Mouse (Mus musculus) embryonic facial prominence, embryonic 13.5 days (tissue): ENCODE results near the gene Dlst. TPM values are rescaled to one million over a fixed set of nuclear protein-coding genes. Genes with fewer than 3 reads are reported as not detected.

ENCODE experiments used
- ATAC-seq: fragments of 200-750 bp; cut with Nextera tagmentation; 2 replicates; pipeline ENCODE4 v1.8.0; 2017; ENCODE audit warnings: low read depth; ENCODE audit not compliant: insufficient number of reproducible peaks, insufficient read depth, low FRiP score, low TSS enrichment
- H3K27ac ChIP-seq: fragments of 300-500 bp; sonication (generic); 2 replicates; pipeline ENCODE4 v1.5.1; 2015; ENCODE audit warnings: moderate library complexity, mild to moderate bottlenecking, inconsistent platforms
- H3K27me3 ChIP-seq: fragments of 300-500 bp; sonication (generic); 2 replicates; pipeline ENCODE4 v1.6.1; 2015; ENCODE audit warnings: mild to moderate bottlenecking, inconsistent platforms
- H3K36me3 ChIP-seq: fragments of 300-500 bp; sonication (generic); 2 replicates; pipeline ENCODE4 v1.6.1; 2015; ENCODE audit warnings: mild to moderate bottlenecking, inconsistent platforms
- H3K4me1 ChIP-seq: fragments of 300-500 bp; sonication (generic); 2 replicates; pipeline ENCODE4 v1.6.1; 2015; ENCODE audit warnings: inconsistent platforms
- H3K4me2 ChIP-seq: fragments of 300-500 bp; sonication (generic); 2 replicates; pipeline ENCODE4 v1.6.1; 2015; ENCODE audit warnings: moderate library complexity, mild to moderate bottlenecking, inconsistent platforms
- H3K4me3 ChIP-seq: fragments of 300-500 bp; sonication (generic); 2 replicates; pipeline ENCODE4 v1.5.1; 2015; ENCODE audit warnings: mild to moderate bottlenecking, inconsistent platforms
- H3K9ac ChIP-seq: fragments of 300-500 bp; sonication (generic); 2 replicates; pipeline ENCODE4 v1.6.1; 2015; ENCODE audit warnings: mild to moderate bottlenecking, inconsistent platforms
- H3K9me3 ChIP-seq: fragments of 300-500 bp; sonication (generic); 2 replicates; pipeline ENCODE4 v1.6.1; 2016; ENCODE audit warnings: inconsistent platforms
- WGBS: fragments of 180-500 bp; shearing (Covaris S2); methylation state at CpG from one replicate; pipeline ENCODE4 v1.1.7; 2015; ENCODE audit warnings: mixed read lengths; 5-methylcytosine and 5-hydroxymethylcytosine counted together
- polyA plus RNA-seq: library from polyadenylated mRNA; unstranded; fragments of >200 nt; fragmentation: Nextera tagmentation; extraction: Ambion mirVana; gene quantifications from 2 replicates; pipeline ENCODE4 v1.2.1, GENCODE M21; 2015

The Dlst gene
- polyA plus RNA-seq, 1 experiment from 2014 or later, result 108 TPM

DNA sequence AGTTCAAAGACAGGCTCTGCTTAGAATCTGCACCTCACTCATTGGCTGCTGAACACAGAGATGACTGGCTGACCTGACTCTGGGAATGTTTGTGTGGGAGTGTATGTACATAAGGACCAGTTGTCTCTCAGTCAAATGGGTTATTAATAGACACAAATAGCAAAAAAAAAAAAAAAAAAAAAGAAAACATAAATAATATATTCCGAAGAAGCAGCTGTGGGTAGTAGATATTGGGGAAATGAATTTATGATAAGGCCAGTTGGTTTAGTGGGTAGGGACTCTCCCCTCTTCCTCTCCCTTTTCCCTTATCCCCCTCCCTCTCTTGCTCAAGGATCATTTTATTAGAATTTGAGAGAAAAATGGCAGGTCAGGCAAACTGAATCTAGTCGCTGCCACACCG is 3.3 kb downstream of the Dlst start:
- ATAC-seq, result no peak
- Histone ChIP-seq H3K9ac (no peak overlapping the region), H3K4me3 (no peak overlapping the region), H3K9me3 (no peaks in the 10 kb centered on the region), H3K27ac (no peak overlapping the region), H3K36me3 (peaks cover 27% of the 10 kb centered on the region), H3K27me3 (no peaks in the 10 kb centered on the region), H3K4me1 (peaks cover 35% of the 10 kb centered on the region), H3K4me2 (no peak overlapping the region)
- WGBS, result 93% methylated on average over 3 of the region's 3 CpGs

DNA sequence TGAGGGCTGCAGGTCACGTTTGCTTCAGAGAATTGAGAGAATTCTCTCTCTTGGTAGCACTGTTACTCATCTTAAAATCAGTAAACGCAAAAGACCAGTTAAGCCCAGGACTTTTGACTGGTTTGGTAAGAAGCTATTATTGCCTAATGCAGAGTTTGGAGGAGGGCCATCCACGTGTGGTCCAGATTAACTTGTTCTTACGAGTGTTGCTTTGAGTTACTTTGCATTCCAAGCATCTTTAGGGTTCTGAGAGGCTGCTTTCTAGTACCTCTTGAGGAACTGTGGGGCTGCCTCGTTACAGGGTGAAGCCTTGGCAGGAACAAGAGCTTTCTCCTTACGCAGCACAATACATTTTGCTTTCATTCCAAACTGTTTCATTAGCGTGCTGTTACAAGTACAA is 5.0 kb downstream of the Dlst start:
- Histone ChIP-seq H3K27ac (no peak overlapping the region), H3K27me3 (no peaks in the 10 kb centered on the region), H3K9ac (no peak overlapping the region), H3K36me3 (peaks cover 42% of the 10 kb centered on the region), H3K4me3 (no peak overlapping the region), H3K4me1 (peaks cover 22% of the 10 kb centered on the region), H3K9me3 (no peaks in the 10 kb centered on the region), H3K4me2 (no peak overlapping the region)
- no peak for ATAC-seq
- WGBS, result 58% methylated on average over 7 of the region's 7 CpGs

GRCm38 (mm10) chr12:85121806-85122459 is 11.3 kb downstream of the Dlst start:
- Histone ChIP-seq H3K27me3 (no peaks in the 10 kb centered on the region), H3K4me3 (no peak overlapping the region), H3K36me3 (peaks cover 75% of the 10 kb centered on the region), H3K9me3 (no peaks in the 10 kb centered on the region), H3K9ac (no peak overlapping the region), H3K27ac (no peak overlapping the region), H3K4me2 (no peak overlapping the region), H3K4me1 (peaks cover 8% of the 10 kb centered on the region)
- no peak for ATAC-seq
- 85% methylated on average over 9 of the region's 9 CpGs for WGBS

DNA sequence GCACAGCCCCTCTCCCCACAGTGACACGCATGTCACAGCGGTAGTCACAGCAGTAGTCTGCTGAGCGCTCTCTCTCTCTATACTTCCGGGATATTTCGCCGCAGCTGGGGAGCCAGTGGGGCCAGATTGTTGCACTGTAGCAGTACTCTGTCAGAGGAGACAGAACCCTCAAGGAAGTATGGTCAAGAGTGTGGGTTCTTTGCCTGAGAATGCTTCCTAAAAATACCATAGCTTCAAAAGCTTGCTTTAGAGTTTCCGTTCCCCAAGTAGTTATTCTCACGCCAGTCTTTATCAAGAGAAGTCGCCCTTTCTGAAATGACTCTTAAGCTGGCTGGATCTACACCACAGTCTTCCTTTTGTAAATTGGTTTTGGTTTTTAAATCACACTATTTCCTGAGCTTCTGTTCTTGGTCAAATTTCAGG is 12.5 kb downstream of the Dlst start:
- Histone ChIP-seq H3K4me1 (peaks cover 12% of the 10 kb centered on the region), H3K4me2 (no peak overlapping the region), H3K4me3 (no peak overlapping the region), H3K36me3 (peaks cover 74% of the 10 kb centered on the region), H3K27me3 (no peaks in the 10 kb centered on the region), H3K27ac (no peak overlapping the region), H3K9ac (no peak overlapping the region), H3K9me3 (no peaks in the 10 kb centered on the region)
- no peak for ATAC-seq
- WGBS, result 94% methylated on average over 9 of the region's 9 CpGs

DNA sequence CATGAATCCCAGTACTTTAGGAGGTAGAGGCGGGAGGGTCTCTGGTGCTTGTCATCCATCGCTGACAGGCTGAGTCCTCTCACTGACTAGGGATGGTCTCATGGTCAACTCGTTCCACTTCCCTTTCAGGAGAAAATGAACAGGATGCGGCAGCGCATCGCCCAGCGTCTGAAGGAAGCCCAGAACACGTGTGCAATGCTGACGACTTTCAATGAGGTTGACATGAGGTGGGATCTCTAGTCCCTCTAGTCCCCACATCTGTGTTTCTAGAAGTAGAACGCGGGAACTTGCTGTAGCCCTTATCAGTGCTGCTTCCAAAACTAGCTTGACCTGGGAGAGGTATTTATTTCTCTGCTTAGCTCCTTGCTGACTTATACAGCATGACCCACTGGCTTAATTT is 13.0 kb downstream of the Dlst start:
- Histone ChIP-seq H3K4me1 (peaks cover 12% of the 10 kb centered on the region), H3K4me2 (no peak overlapping the region), H3K36me3 (peaks cover 74% of the 10 kb centered on the region), H3K9ac (no peak overlapping the region), H3K9me3 (no peaks in the 10 kb centered on the region), H3K4me3 (no peak overlapping the region), H3K27ac (no peak overlapping the region), H3K27me3 (no peaks in the 10 kb centered on the region)
- ATAC-seq, result no peak
- WGBS, result 96% methylated on average over 11 of the region's 11 CpGs

GRCm38 (mm10) chr12:85124751-85125150 is 14.1 kb downstream of the Dlst start:
- 92% methylated on average over 5 of the region's 5 CpGs for WGBS
- no peak for ATAC-seq
- Histone ChIP-seq H3K4me2 (no peak overlapping the region), H3K4me1 (peaks cover 12% of the 10 kb centered on the region), H3K27me3 (no peaks in the 10 kb centered on the region), H3K4me3 (no peak overlapping the region), H3K27ac (no peak overlapping the region), H3K9me3 (no peaks in the 10 kb centered on the region), H3K36me3 (peaks cover 73% of the 10 kb centered on the region), H3K9ac (no peak overlapping the region)

- H3K4me2 ChIP-seq, result no peak overlapping the region
- WGBS, result 52% methylated on average over 8 of the region's 8 CpGs
- H3K9me3 ChIP-seq, result no peaks in the 10 kb centered on the region
- no peak overlapping the region for H3K9ac ChIP-seq
- H3K27ac ChIP-seq, result 0 out of 2 replicates have a peak overlapping the region, but pooled peaks have one; percentile 48
- H3K27me3 ChIP-seq, result no peaks in the 10 kb centered on the region
- no peak overlapping the region for H3K4me3 ChIP-seq
- H3K36me3 ChIP-seq, result peaks cover 74% of the 10 kb centered on the region
- peaks cover 12% of the 10 kb centered on the region for H3K4me1 ChIP-seq
- ATAC-seq, result peak; percentile 52; the same call in 1 of the 2 replicates
These were observed 16.5 kb downstream of the Dlst start for GRCm38 (mm10) chr12:85126986-85127603.

DNA sequence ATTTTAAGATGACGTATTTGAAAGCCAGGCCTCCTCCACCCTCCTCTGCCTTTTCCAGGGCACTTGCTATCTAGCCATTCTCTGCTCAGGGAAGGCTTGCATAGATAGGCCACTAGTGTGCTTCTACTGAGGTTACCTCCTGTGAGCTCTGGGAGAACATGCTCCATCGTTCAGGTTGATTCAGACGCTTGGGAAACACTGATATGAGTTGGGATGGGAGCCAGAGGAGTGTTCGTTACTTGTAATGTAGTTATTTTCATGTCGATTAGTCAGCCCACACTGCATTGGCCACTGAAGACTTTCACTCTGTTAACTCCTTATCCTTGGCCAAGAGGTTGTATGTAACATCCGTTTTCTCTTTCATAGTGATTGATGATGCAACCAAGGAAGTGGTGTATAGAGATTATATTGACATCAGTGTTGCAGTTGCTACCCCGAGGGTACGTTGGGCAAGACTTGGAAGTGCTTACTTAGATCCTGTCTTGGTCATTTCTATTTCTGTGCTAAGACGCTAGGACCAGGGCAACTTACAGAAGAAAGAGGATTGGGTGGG is 18.9 kb downstream of the Dlst start:
- no peak overlapping the region for H3K4me3 ChIP-seq
- H3K27me3 ChIP-seq, result no peaks in the 10 kb centered on the region
- H3K9ac ChIP-seq, result no peak overlapping the region
- no peak for ATAC-seq
- peaks cover 12% of the 10 kb centered on the region for H3K4me1 ChIP-seq
- no peak overlapping the region for H3K27ac ChIP-seq
- H3K36me3 ChIP-seq, result peaks cover 73% of the 10 kb centered on the region
- H3K9me3 ChIP-seq, result no peaks in the 10 kb centered on the region
- WGBS, result 94% methylated on average over 9 of the region's 9 CpGs
- no peak overlapping the region for H3K4me2 ChIP-seq

DNA sequence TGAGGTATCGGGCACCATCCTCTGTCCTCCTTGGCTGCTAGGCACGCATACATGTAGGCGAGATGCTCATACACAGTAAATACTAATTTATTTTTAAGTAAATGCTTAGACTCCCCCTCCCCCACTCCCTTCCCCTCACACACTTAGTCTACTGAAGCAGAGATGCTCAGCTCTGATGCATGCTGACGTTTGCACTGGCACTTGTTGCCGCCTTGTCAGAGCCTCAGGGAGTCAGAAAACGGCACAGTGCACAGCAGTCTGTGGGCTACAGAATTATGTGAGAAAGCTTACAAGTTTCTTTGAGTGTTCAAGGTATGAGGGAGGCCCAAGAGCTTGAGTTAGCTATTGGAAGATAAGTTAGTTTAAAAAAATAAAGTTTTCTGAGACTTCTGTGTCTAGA is 20.7 kb downstream of the Dlst start:
- ATAC-seq, result no peak
- H3K36me3 ChIP-seq, result peaks cover 79% of the 10 kb centered on the region
- H3K4me1 ChIP-seq, result peaks cover 9% of the 10 kb centered on the region
- WGBS, result 89% methylated on average over 6 of the region's 6 CpGs
- no peak overlapping the region for H3K4me3 ChIP-seq
- no peak overlapping the region for H3K4me2 ChIP-seq
- H3K9ac ChIP-seq, result no peak overlapping the region
- no peaks in the 10 kb centered on the region for H3K9me3 ChIP-seq
- no peaks in the 10 kb centered on the region for H3K27me3 ChIP-seq
- no peak overlapping the region for H3K27ac ChIP-seq

- no peaks in the 10 kb centered on the region for H3K9me3 ChIP-seq
- no peaks in the 10 kb centered on the region for H3K4me1 ChIP-seq
- no peak for ATAC-seq
- H3K36me3 ChIP-seq, result peaks cover 63% of the 10 kb centered on the region
- no peak overlapping the region for H3K4me2 ChIP-seq
- 87% methylated on average over 8 of the region's 8 CpGs for WGBS
- H3K9ac ChIP-seq, result no peak overlapping the region
- no peak overlapping the region for H3K27ac ChIP-seq
- no peak overlapping the region for H3K4me3 ChIP-seq
- H3K27me3 ChIP-seq, result peaks cover 3% of the 10 kb centered on the region; the same call in 1 of the 2 replicates
These were observed 23.6 kb downstream of the Dlst start for GRCm38 (mm10) chr12:85134043-85134794.

GRCm38 (mm10) chr12:85135513-85136470 is 25.2 kb downstream of the Dlst start:
- Histone ChIP-seq H3K36me3 (peaks cover 47% of the 10 kb centered on the region), H3K27ac (no peak overlapping the region), H3K4me3 (no peak overlapping the region), H3K27me3 (peaks cover 14% of the 10 kb centered on the region; the same call in 1 of the 2 replicates), H3K9me3 (no peaks in the 10 kb centered on the region), H3K9ac (no peak overlapping the region), H3K4me2 (no peak overlapping the region), H3K4me1 (peaks cover 3% of the 10 kb centered on the region; the same call in 1 of the 2 replicates)
- no peak for ATAC-seq
- WGBS, result 80% methylated on average over 19 of the region's 19 CpGs
